Mouse (Mus musculus) retina, adult 2 months (tissue): Measurements from ENCODE around the gene Ppef1.

Source experiments
- DNase-seq: peaks from one replicate; pipeline ENCODE4 v3.0.0-alpha.2; 2012; ENCODE audit warnings: low read depth, low spot score

The Ppef1 gene

DNA sequence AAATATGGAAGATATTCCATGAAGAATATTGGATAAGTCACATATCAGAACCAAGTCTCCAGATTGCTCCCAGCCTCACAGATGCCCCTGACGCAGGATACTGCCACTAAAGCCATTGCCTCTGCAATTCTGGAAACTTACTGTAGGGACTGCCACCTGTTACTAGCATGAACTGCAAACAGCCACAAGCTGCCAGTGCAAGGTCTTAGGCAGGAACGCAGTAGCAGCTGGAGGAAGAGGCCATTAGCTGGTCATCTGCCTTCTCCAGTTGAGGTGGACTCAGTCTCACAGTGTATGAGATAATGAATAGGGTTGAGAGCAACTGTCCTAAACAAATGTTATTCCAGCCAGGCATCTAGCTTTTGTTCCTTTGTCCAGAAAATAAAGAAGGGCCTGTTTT, 137.5 kb downstream of the Ppef1 start:
- no peak for DNase-seq

GRCm38 (mm10) chrX:160592933-160593332, 142.6 kb downstream of the Ppef1 start:
- no peak for DNase-seq

- DNase-seq, result no peak
Measured at GRCm38 (mm10) chrX:160590147-160590546, 145.4 kb downstream of the Ppef1 start.

DNA sequence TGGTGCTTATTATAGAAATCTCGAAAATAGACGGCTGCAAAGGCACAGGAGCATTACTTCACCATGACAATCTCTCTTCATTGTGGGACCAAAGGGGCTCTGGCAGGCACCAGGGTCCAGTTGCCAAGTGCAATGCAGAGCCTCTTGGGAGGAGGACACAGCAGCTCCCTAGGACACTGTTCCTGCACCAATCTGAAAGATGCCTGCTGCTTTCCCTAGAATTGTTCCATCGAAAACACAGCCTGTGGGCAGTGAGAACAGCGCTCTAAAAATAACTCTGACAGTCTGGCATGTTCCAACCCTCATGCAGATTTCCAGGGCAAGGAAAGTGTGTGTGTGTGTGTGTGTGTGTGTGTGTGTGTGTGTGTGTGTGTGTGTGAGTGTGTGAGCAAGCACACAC, 147.0 kb downstream of the Ppef1 start:
- DNase-seq, result no peak

- no peak for DNase-seq
Measured at GRCm38 (mm10) chrX:160585110-160585509, 150.5 kb downstream of the Ppef1 start.

DNA sequence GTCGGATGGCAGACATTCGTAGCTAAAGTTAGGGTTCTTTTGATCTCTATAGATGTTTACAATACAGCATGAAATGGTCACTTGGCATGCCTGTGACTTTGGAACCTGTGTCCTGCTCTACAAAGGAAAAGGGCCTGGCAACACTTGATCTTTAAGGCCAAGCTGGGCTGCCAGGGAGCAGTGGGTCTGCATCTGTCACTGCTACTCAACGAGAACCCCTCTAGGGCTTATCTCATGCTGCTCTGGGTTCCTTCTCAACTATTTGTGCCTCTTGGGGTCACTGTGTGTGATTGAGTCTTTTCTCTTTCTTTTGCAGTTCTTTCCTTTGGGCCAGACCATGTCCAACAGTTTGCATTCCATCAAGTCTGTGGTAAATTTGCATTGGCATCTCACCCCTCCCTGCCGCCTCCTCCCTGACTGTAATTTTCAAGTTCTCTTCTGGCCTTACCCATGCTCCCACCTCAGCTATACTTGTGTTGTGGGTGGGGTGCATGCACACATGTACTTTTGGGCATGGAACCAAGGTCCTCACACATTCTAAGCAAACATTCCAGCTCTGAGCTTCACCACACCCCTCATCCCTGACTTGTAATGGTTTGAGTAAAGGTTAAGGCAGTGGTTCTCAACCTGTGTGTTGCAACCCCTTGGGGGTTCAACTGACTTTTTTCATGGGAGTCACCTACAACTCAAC, 151.3 kb downstream of the Ppef1 start:
- DNase-seq, result no peak

GRCm38 (mm10) chrX:160583589-160583988, 152.0 kb downstream of the Ppef1 start:
- no peak for DNase-seq
